Mouse (Mus musculus) liver, adult 2 months (tissue): ENCODE data around the gene Fgfr2.

ENCODE experiments used
- CTCF ChIP-seq: fragments of 200-500 bp; IDR thresholded peaks from 2 replicates; pipeline ENCODE4 v1.5.1; 2011; ENCODE audit warnings: low read depth, low read length, control low read depth
- POLR2A ChIP-seq: fragments of 200-500 bp; IDR thresholded peaks from 2 replicates; pipeline ENCODE4 v1.6.1; 2011; ENCODE audit warnings: low read length, control low read depth; ENCODE audit not compliant: insufficient read depth; ENCODE audit errors: extremely low read depth

- no peak for TF ChIP-seq POLR2A
- no peak for TF ChIP-seq CTCF
These were observed 2260.6 kb downstream of the Fgfr2 start for GRCm38 (mm10) chr7:130862501-130862900.
